Mouse (Mus musculus): ENCODE measurements around the gene 2310022B05Rik. TPM values are rescaled to one million over a fixed set of nuclear protein-coding genes. Genes with fewer than 3 reads are reported as not detected.

The 2310022B05Rik gene
- 8.7 and 9.3 TPM in 2 replicates for polyA plus RNA-seq (2012; ENCODE audit: insufficient read depth, insufficient read length, missing spikeins)

DNA sequence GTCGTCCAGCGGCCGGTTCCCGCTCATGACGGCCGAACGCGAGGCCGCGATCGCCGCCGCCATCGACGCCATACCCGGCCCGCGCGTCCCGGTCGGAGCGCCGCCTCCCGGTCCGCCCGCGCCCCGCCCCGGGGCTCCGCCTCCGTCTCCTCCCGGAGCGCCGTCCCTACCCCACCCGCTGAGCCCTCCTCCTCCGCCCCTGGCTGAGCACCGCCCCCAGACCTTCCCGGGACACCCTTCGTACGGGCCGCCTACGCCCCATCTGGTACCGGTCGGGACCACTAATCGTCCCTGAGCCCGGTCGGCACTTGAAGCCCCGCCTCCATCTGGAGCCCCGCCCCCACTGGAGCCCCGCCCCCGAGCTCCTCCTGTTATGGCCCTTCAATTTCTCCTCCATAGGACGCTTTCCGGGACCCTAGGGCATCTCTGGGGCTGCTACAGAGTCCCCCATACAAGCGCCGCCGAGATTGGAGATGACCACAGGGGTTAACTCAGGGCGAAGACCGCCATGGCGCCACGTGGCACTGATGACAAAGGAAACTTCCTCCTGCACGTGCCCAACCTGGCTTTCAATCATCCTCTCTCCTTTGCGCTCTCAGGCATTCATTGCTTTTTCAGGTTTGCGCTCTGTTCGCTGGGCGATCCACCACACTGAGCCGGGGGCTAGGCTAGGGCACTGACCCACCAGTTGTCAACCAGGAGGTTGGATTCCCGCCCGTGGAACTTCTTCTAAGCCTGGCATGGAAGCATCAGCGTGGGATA is at the start of gene 2310022B05Rik:
2310022B05Rik (minus strand) TSS at position 258 of the 762 bp plus-strand sequence.
- H3K4me3 ChIP-seq (ENCODE audit: insufficient read depth, low read length) = peak within 1 kb of the TSS; percentile 93
- peaks cover 13% of the 10 kb centered on the region for H3K4me1 ChIP-seq (ENCODE audit: control insufficient read depth, insufficient read depth, low read length)
- TF ChIP-seq POLR2A (IDR thresholded peaks at IDR 0.05; ENCODE audit: borderline replicate concordance, low read depth, low read length) (no peak), CTCF (IDR thresholded peaks at IDR 0.05; ENCODE audit: low read depth, low read length) (no peak)
- 0 out of 2 replicates have a peak within 1 kb of the TSS, but pooled peaks have one; percentile 13 for H3K27ac ChIP-seq (ENCODE audit: insufficient read depth, low read depth, low read length)

- Histone ChIP-seq H3K4me1 (ENCODE audit: control insufficient read depth, insufficient read depth, low read length) (peaks cover 10% of the 10 kb centered on the region; the same call in 1 of the 2 replicates), H3K4me3 (ENCODE audit: insufficient read depth, low read length) (no peak overlapping the region), H3K27ac (ENCODE audit: insufficient read depth, low read depth, low read length) (no peak overlapping the region)
- no peak for TF ChIP-seq POLR2A (IDR thresholded peaks at IDR 0.05; ENCODE audit: borderline replicate concordance, low read depth, low read length)
- TF ChIP-seq CTCF (IDR thresholded peaks at IDR 0.05; ENCODE audit: low read depth, low read length) = no peak
Measured at GRCm38 (mm10) chr8:124705823-124706222, 42.7 kb upstream of the 2310022B05Rik start.

GRCm38 (mm10) chr8:124704376-124704775 is 41.2 kb upstream of the 2310022B05Rik start:
- H3K4me3 ChIP-seq (ENCODE audit: insufficient read depth, low read length) = no peak overlapping the region
- peaks cover 10% of the 10 kb centered on the region; the same call in 1 of the 2 replicates for H3K4me1 ChIP-seq (ENCODE audit: control insufficient read depth, insufficient read depth, low read length)
- no peak overlapping the region for H3K27ac ChIP-seq (ENCODE audit: insufficient read depth, low read depth, low read length)
- TF ChIP-seq POLR2A (IDR thresholded peaks at IDR 0.05; ENCODE audit: borderline replicate concordance, low read depth, low read length) = no peak
- no peak for TF ChIP-seq CTCF (IDR thresholded peaks at IDR 0.05; ENCODE audit: low read depth, low read length)

DNA sequence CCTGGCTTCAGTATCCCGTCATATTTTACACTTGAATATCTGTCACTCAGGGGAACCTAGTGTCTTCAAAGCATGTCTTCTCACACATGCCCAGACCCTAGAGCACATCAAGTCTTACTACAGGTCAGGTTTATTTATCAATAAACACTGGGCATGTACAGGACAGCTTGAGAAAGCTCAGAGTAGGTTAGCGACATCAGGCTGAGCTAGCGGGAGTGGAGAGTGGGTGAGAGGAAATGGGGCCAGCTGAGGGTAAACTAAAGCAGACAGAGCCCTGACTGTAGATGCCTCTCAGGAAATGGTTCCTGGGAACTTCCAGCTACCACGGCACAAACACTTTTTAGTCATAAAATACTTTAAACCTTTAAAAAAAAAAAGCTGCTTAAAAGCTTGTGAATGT is 40.4 kb upstream of the 2310022B05Rik start:
- TF ChIP-seq CTCF (IDR thresholded peaks at IDR 0.05; ENCODE audit: low read depth, low read length) (no peak), POLR2A (IDR thresholded peaks at IDR 0.05; ENCODE audit: borderline replicate concordance, low read depth, low read length) (no peak)
- H3K27ac ChIP-seq (ENCODE audit: insufficient read depth, low read depth, low read length) = no peak overlapping the region

DNA sequence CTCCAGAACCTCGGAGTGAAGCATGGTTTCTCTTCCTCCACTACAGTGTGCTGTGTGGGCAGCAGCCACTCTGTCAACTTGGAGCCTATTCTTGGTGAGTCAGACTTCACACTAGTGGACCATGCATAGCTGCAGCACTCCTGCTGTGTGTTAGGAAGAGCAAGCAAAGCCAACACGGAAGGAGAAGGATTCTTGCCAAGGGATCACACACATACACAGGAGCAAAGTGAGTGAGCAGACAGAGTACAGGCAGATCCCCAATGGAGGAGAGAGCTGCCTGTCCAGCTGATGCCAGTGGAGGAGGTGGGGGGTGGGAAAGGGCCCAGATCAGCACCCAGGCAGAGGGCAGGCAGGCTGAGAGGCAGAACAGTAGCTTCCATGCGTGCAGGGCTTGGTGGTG is 39.0 kb upstream of the 2310022B05Rik start:
- Histone ChIP-seq H3K4me3 (ENCODE audit: insufficient read depth, low read length) (no peak overlapping the region), H3K27ac (ENCODE audit: insufficient read depth, low read depth, low read length) (no peak overlapping the region), H3K4me1 (ENCODE audit: control insufficient read depth, insufficient read depth, low read length) (peaks cover 10% of the 10 kb centered on the region; the same call in 1 of the 2 replicates)
- TF ChIP-seq POLR2A (IDR thresholded peaks at IDR 0.05; ENCODE audit: borderline replicate concordance, low read depth, low read length) (no peak), CTCF (IDR thresholded peaks at IDR 0.05; ENCODE audit: low read depth, low read length) (no peak)

More for the DNA sequence above, 40.4 kb upstream of the 2310022B05Rik start:
- Histone ChIP-seq H3K4me1 (ENCODE audit: control insufficient read depth, insufficient read depth, low read length) (peaks cover 10% of the 10 kb centered on the region; the same call in 1 of the 2 replicates), H3K4me3 (ENCODE audit: insufficient read depth, low read length) (no peak overlapping the region)

DNA sequence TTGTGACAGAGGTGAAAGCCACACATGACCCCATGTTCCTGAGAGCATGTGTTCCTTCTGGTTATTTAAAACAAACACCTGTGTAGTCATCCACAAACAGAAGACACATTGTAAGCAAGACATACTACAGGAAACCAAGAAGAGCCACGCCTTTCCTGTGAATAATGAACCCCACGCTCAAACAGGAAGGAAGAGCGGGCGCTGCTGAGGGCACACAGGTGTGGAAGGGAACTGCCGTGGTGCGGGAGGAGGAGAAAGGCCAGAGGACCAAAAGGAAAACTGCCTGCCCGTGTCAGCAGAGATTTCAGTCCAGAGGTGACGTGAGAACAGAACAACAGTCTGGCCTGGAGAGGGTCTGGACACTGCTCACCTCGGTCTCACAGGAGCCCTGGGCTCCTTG is 37.9 kb upstream of the 2310022B05Rik start:
- TF ChIP-seq POLR2A (IDR thresholded peaks at IDR 0.05; ENCODE audit: borderline replicate concordance, low read depth, low read length) (no peak), CTCF (IDR thresholded peaks at IDR 0.05; ENCODE audit: low read depth, low read length) (no peak)
- Histone ChIP-seq H3K4me1 (ENCODE audit: control insufficient read depth, insufficient read depth, low read length) (peaks cover 10% of the 10 kb centered on the region; the same call in 1 of the 2 replicates), H3K4me3 (ENCODE audit: insufficient read depth, low read length) (no peak overlapping the region), H3K27ac (ENCODE audit: insufficient read depth, low read depth, low read length) (no peak overlapping the region)

- Histone ChIP-seq H3K27ac (ENCODE audit: insufficient read depth, low read depth, low read length) (no peak overlapping the region), H3K4me1 (ENCODE audit: control insufficient read depth, insufficient read depth, low read length) (peaks cover 10% of the 10 kb centered on the region; the same call in 1 of the 2 replicates), H3K4me3 (ENCODE audit: insufficient read depth, low read length) (no peak overlapping the region)
- no peak for TF ChIP-seq POLR2A (IDR thresholded peaks at IDR 0.05; ENCODE audit: borderline replicate concordance, low read depth, low read length)
- no peak for TF ChIP-seq CTCF (IDR thresholded peaks at IDR 0.05; ENCODE audit: low read depth, low read length)
Measured at GRCm38 (mm10) chr8:124700271-124700670, 37.1 kb upstream of the 2310022B05Rik start.

GRCm38 (mm10) chr8:124695424-124696100 is 32.4 kb upstream of the 2310022B05Rik start:
- no peak overlapping the region for H3K27ac ChIP-seq (ENCODE audit: insufficient read depth, low read depth, low read length)
- no peaks in the 10 kb centered on the region for H3K4me1 ChIP-seq (ENCODE audit: control insufficient read depth, insufficient read depth, low read length)
- no peak overlapping the region for H3K4me3 ChIP-seq (ENCODE audit: insufficient read depth, low read length)
- TF ChIP-seq CTCF (IDR thresholded peaks at IDR 0.05; ENCODE audit: low read depth, low read length) (no peak), POLR2A (IDR thresholded peaks at IDR 0.05; ENCODE audit: borderline replicate concordance, low read depth, low read length) (no peak)

DNA sequence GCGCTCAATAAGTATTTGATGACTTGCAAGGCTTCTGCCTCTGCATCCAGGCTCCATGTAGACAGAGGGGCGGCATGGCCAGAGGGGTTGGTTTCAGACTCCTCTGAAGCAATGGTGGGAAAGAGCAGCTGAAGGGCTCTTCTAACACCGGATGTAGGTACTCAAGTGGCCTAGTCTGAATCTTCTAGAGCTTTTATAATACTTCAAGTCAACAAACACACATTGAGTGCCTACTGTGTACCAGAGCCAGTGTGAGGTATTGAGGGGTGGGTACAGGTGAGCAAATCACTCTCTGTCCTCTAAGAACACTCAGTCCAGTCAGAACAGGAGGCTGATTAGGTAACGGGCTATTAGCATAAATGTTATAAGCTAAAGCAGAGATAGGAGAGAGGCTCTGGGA is 28.5 kb upstream of the 2310022B05Rik start:
- Histone ChIP-seq H3K4me3 (ENCODE audit: insufficient read depth, low read length) (no peak overlapping the region), H3K27ac (ENCODE audit: insufficient read depth, low read depth, low read length) (no peak overlapping the region), H3K4me1 (ENCODE audit: control insufficient read depth, insufficient read depth, low read length) (no peaks in the 10 kb centered on the region)
- TF ChIP-seq CTCF (IDR thresholded peaks at IDR 0.05; ENCODE audit: low read depth, low read length) = no peak
- TF ChIP-seq POLR2A (IDR thresholded peaks at IDR 0.05; ENCODE audit: borderline replicate concordance, low read depth, low read length) = no peak

- H3K4me3 ChIP-seq (ENCODE audit: insufficient read depth, low read length) = no peak overlapping the region
- TF ChIP-seq CTCF (IDR thresholded peaks at IDR 0.05; ENCODE audit: low read depth, low read length) (no peak), POLR2A (IDR thresholded peaks at IDR 0.05; ENCODE audit: borderline replicate concordance, low read depth, low read length) (no peak)
- H3K27ac ChIP-seq (ENCODE audit: insufficient read depth, low read depth, low read length) = no peak overlapping the region
- no peaks in the 10 kb centered on the region for H3K4me1 ChIP-seq (ENCODE audit: control insufficient read depth, insufficient read depth, low read length)
Measured at GRCm38 (mm10) chr8:124688899-124689298, 25.7 kb upstream of the 2310022B05Rik start.
